Mouse (Mus musculus): ENCODE data around the gene Slc25a48. TPM values are rescaled to one million over a fixed set of nuclear protein-coding genes. Genes with fewer than 3 reads are reported as not detected.
A peak's percentile ranks its signal among the peaks of the same experiment; 100 is the strongest.

The Slc25a48 gene
- polyA plus RNA-seq, 1 experiment from 2014 or later = not detected

GRCm38 (mm10) chr13:56522821-56523167 is 84.6 kb downstream of the Slc25a48 start:
- Histone ChIP-seq H3K4me3 (peak overlapping the region; percentile 66), H3K36me3 (no peaks in the 10 kb centered on the region), H3K9me3 (no peaks in the 10 kb centered on the region), H3K4me2 (replicated peaks) (peak overlapping the region; percentile 83), H3K27me3 (no peaks in the 10 kb centered on the region; the same call in 1 of the 2 replicates), H3K27ac (replicated peaks) (no peak overlapping the region), H3K4me1 (no peaks in the 10 kb centered on the region), H3K9ac (replicated peaks) (peak overlapping the region; percentile 67)
- 5% methylated on average over 8 of the region's 8 CpGs for WGBS
- ATAC-seq (ENCODE audit: low FRiP score, low read depth) = 0 out of 2 replicates have a peak, but pooled peaks have one; percentile 8

Other genes starting within 250 kb of the Slc25a48 start
- gene Neurog1, start 186.2 kb upstream of the Slc25a48 start, polyA plus RNA-seq (2016; fragmentation: Nextera tagmentation; extraction: Ambion mirVana) = 38.0 and 38.8 TPM in 2 replicates
- 27.5 and 37.6 TPM in 2 replicates for gene Cxcl14, start 141.8 kb upstream of the Slc25a48 start, polyA plus RNA-seq (2016; fragmentation: Nextera tagmentation; extraction: Ambion mirVana)
- not detected in 2 replicates for gene Gm3045, start 11.8 kb upstream of the Slc25a48 start, polyA plus RNA-seq (2016; fragmentation: Nextera tagmentation; extraction: Ambion mirVana)
- not detected in 2 replicates for gene Il9, start 43.9 kb downstream of the Slc25a48 start, polyA plus RNA-seq (2016; fragmentation: Nextera tagmentation; extraction: Ambion mirVana)
- gene Fbxl21, start 84.1 kb downstream of the Slc25a48 start, polyA plus RNA-seq (2016; fragmentation: Nextera tagmentation; extraction: Ambion mirVana) = 2.4 TPM in 2 replicates
- not detected in 2 replicates for gene Lect2, start 110.1 kb downstream of the Slc25a48 start, polyA plus RNA-seq (2016; fragmentation: Nextera tagmentation; extraction: Ambion mirVana)
- gene Tgfbi, start 171.2 kb downstream of the Slc25a48 start, polyA plus RNA-seq (2016; fragmentation: Nextera tagmentation; extraction: Ambion mirVana) = 15.3 and 27.3 TPM in 2 replicates

Measured in midbrain, embryonic 12.5 days (tissue).